Mouse (Mus musculus): ENCODE measurements around the gene Ddc. TPM values are rescaled to one million over a fixed set of nuclear protein-coding genes. Genes with fewer than 3 reads are reported as not detected.
A peak's percentile ranks its signal among the peaks of the same experiment; 100 is the strongest.

The Ddc gene
- total and polyA plus RNA-seq, 3 experiments = 0.07 to 0.08 TPM; not detected in 1

- 0 out of 2 replicates have a peak, but pooled peaks have one; percentile 12 for TF ChIP-seq SMC3 (IDR thresholded peaks at IDR 0.05; ENCODE audit: low read depth, low read length)
- no peak for TF ChIP-seq E2F4 (IDR thresholded peaks at IDR 0.05; ENCODE audit: borderline replicate concordance, low read depth, low read length)
- TF ChIP-seq CTCF (IDR thresholded peaks at IDR 0.05 in 2 of 3, conservative IDR thresholded peaks at IDR 0.05 in 1 of 3; ENCODE audit: control insufficient read depth in 1 of 3, insufficient read depth in 1 of 3, low read depth in 2 of 3, low read length in 3 of 3, poor library complexity in 1 of 3, severe bottlenecking in 1 of 3) = no peak
- TF ChIP-seq TCF12 (IDR thresholded peaks at IDR 0.05; ENCODE audit: low read depth, low read length) = peak; percentile 97
- TF ChIP-seq MEF2A (IDR thresholded peaks at IDR 0.05; ENCODE audit: extremely low read depth, insufficient replicate concordance, low read depth, low read length, poor library complexity, severe bottlenecking) = peak; percentile 33; the same call in 1 of the 2 replicates
- peak; percentile 70 for TF ChIP-seq ZNF384 (IDR thresholded peaks at IDR 0.05; ENCODE audit: low read depth, low read length)
- TF ChIP-seq TBP (IDR thresholded peaks at IDR 0.05; ENCODE audit: low read depth, low read length) = no peak; the same call in 1 of the 2 replicates
- no peak for TF ChIP-seq USF2 (IDR thresholded peaks at IDR 0.05; ENCODE audit: borderline replicate concordance in 1 of 2, insufficient read depth in 1 of 2, low read depth in 1 of 2, low read length in 2 of 2)
- no peak for TF ChIP-seq JUND (IDR thresholded peaks at IDR 0.05; ENCODE audit: low read depth, low read length)
- TF ChIP-seq MYB (IDR thresholded peaks at IDR 0.05; ENCODE audit: low read depth, low read length) = peak; percentile 74; the same call in 1 of the 2 replicates
- 0 out of 2 replicates have a peak, but pooled peaks have one; percentile 19 for TF ChIP-seq ZC3H11A (IDR thresholded peaks at IDR 0.05; ENCODE audit: low read depth, low read length)
- 0 out of 2 replicates have a peak, but pooled peaks have one; percentile 52 for TF ChIP-seq GABPA (IDR thresholded peaks at IDR 0.05; ENCODE audit: low read depth, low read length)
- TF ChIP-seq MXI1 (IDR thresholded peaks at IDR 0.05; ENCODE audit: low read depth, low read length) = peak; percentile 74; the same call in 1 of the 2 replicates
- TF ChIP-seq GATA1 (IDR thresholded peaks at IDR 0.05; ENCODE audit: low read depth, low read length) = peak; percentile 99
- TF ChIP-seq MAZ (IDR thresholded peaks at IDR 0.05; ENCODE audit: low read depth, low read length) = peak; percentile 45; the same call in 1 of the 2 replicates
Observed at GRCm38 (mm10) chr11:11836713-11837370, 61.1 kb downstream of the Ddc start (continued).

DNA sequence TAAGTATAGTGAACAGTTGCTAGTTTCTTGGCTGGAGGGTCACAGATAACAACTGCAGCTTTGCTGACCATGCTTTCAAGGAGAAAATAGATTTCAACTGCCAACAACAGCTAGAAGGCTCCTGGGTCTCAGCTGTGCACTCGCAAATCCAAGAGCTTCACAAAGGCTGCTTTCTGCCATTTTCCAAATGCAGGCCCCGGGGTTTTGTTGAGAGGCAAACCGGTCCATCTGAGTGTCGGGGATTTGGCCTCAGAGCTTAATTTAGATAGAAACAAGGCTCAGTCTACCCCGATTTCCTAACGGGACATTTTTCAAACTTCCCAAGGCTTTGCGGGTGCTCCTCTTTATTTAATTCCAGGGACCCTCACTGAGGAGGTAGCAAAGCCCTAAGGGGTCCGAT is 61.7 kb downstream of the Ddc start:
- peak overlapping the region; percentile 31 to 32; a peak in 3 of 4 replicates for H3K4me3 ChIP-seq (ENCODE audit: control insufficient read depth in 1 of 2, insufficient read depth in 1 of 2, low read depth in 2 of 2, low read length in 2 of 2)

More for the DNA sequence above, 61.7 kb downstream of the Ddc start:
- Histone ChIP-seq H3K9ac (ENCODE audit: control insufficient read depth, low read depth, low read length, poor library complexity, severe bottlenecking) (peak overlapping the region; percentile 15), H3K79me2 (ENCODE audit: control insufficient read depth, insufficient read depth, low read length, poor library complexity) (no peaks in the 10 kb centered on the region), H3K27ac (ENCODE audit: control insufficient read depth, low read depth, low read length) (peak overlapping the region; percentile 48), H3K4me1 (ENCODE audit: control insufficient read depth in 1 of 2, insufficient read depth in 2 of 2, low read length in 2 of 2) (peaks cover 16 to 33% of the 10 kb centered on the region in 2 experiments), H3K9me3 (replicated peaks; ENCODE audit: insufficient read depth, low read length) (no peaks in the 10 kb centered on the region), H3K27me3 (ENCODE audit: control insufficient read depth in 1 of 2, insufficient read depth in 2 of 2, low read length in 2 of 2) (peaks cover 3 to 16% of the 10 kb centered on the region in 2 experiments; a peak in 3 of 4 replicates), H3K36me3 (ENCODE audit: control insufficient read depth in 1 of 2, insufficient read depth in 2 of 2, low read length in 2 of 2) (peaks cover 0 to 37% of the 10 kb centered on the region in 2 experiments; a peak in 2 of 4 replicates)
- peak; percentile 49 for DNase-seq (ENCODE audit: low read depth, low spot score)
- TF ChIP-seq TCF12 (IDR thresholded peaks at IDR 0.05; ENCODE audit: low read depth, low read length) = no peak; the same call in 1 of the 2 replicates
- TF ChIP-seq MAFK (IDR thresholded peaks at IDR 0.05; ENCODE audit: borderline replicate concordance, low read depth, low read length) = no peak
- no peak for TF ChIP-seq UBTF (IDR thresholded peaks at IDR 0.05; ENCODE audit: borderline replicate concordance, insufficient read depth, low read depth, low read length)
- TF ChIP-seq ZNF384 (IDR thresholded peaks at IDR 0.05; ENCODE audit: low read depth, low read length) = 0 out of 2 replicates have a peak, but pooled peaks have one; percentile 0
- TF ChIP-seq CHD1 (IDR thresholded peaks at IDR 0.05; ENCODE audit: low read depth, low read length) = 0 out of 2 replicates have a peak, but pooled peaks have one; percentile 59
- no peak for TF ChIP-seq ZKSCAN1 (IDR thresholded peaks at IDR 0.05; ENCODE audit: low read depth, low read length)
- peak in 1 of 2 experiments; percentile 41; a peak in 1 of 4 replicates for TF ChIP-seq EP300 (IDR thresholded peaks at IDR 0.05; ENCODE audit: low read depth in 1 of 2, low read length in 2 of 2)
- TF ChIP-seq MAX (IDR thresholded peaks at IDR 0.05; ENCODE audit: low read length) = no peak
- peak; percentile 11; the same call in 1 of the 2 replicates for TF ChIP-seq TAL1 (IDR thresholded peaks at IDR 0.05; ENCODE audit: low read length)

Measured in MEL (cell line).